Comparison of ENCODE assay signal across 18 mouse cellular contexts in genomic region chr6:53537530-53537929, GRCm38 (mm10).
DNase-seq lines count a peak whose midpoint lies in the region; ATAC-seq and TF ChIP-seq lines count a peak whose summit lies in the region.
"Had no signal": no experiment of that assay in that cellular context is flagged by ENCODE, and none has a peak within 500 bp of the region (broad histone marks: within the 10 kb centered on the region; RNA-seq: fewer than 3 reads in every experiment).

No protein-coding gene starts in this region.

- H3K36me3 ChIP-seq in heart, adult 2 months (ENCODE audit: control insufficient read depth, insufficient read depth, low read length), result no peaks in the 10 kb centered on the region
- H3K36me3 ChIP-seq in heart, embryonic 10.5 days, result no peaks in the 10 kb centered on the region
- H3K36me3 ChIP-seq in heart, embryonic 16.5 days (ENCODE audit: control insufficient read depth, insufficient read depth), result no peaks in the 10 kb centered on the region
- H3K36me3 ChIP-seq: embryonic facial prominence, embryonic 13.5 days; limb, embryonic 10.5 days; liver, embryonic 13.5 days; midbrain, embryonic 12.5 days had no signal

- H3K79me2 ChIP-seq in heart, adult 2 months (replicated peaks; ENCODE audit: control insufficient read depth, insufficient read depth, low read length), result no peaks in the 10 kb centered on the region

- ATAC-seq in heart, embryonic 16.5 days (replicated peaks; ENCODE audit: extremely low read depth, insufficient read depth, low FRiP score), result no peak
- ATAC-seq: forebrain, embryonic 14.5 days; intestine, embryonic 16.5 days had no signal

- H3K4me2 ChIP-seq in heart, embryonic 16.5 days (ENCODE audit: low read depth, low read length), result peak overlapping the region; percentile 4; the same call in 1 of the 2 replicates
- H3K4me2 ChIP-seq: embryonic facial prominence, embryonic 13.5 days; liver, embryonic 13.5 days; midbrain, embryonic 12.5 days had no signal

- peak in 1 of 2 experiments; percentile 40 for DNase-seq in heart, adult 2 months
- DNase-seq in heart, embryonic 10.5 days (ENCODE audit: low spot score), result no peak
- DNase-seq in adipocyte (ENCODE audit: low spot score), result peak; percentile 21
- DNase-seq in cerebellum, adult 9-11 months, result peak; percentile 86
- no peak for DNase-seq in adrenal gland, adult 18-20 months (ENCODE audit: low spot score in 2 of 2)
- DNase-seq in gastrocnemius, adult 2 months, result no peak
- no peak for DNase-seq in thymus, adult 18-20 months
- DNase-seq: adrenal gland, postnatal 25 days; gastrocnemius, postnatal 10 days; kidney, postnatal 10 days; liver, embryonic 13.5 days; thymus, postnatal 25 days had no signal

- H3K9ac ChIP-seq in heart, adult 2 months (ENCODE audit: low read depth, low read length), result no peak overlapping the region
- no peak overlapping the region for H3K9ac ChIP-seq in heart, embryonic 16.5 days (ENCODE audit: low read length)
- H3K9ac ChIP-seq: embryonic facial prominence, embryonic 13.5 days; liver, embryonic 13.5 days; midbrain, embryonic 12.5 days had no signal

- H3K4me1 ChIP-seq in heart, adult 2 months (ENCODE audit: control insufficient read depth, insufficient read depth, low read length), result no peaks in the 10 kb centered on the region
- no peaks in the 10 kb centered on the region for H3K4me1 ChIP-seq in heart, embryonic 10.5 days
- H3K4me1 ChIP-seq in heart, embryonic 16.5 days (ENCODE audit: control insufficient read depth, insufficient read depth, low read length), result peaks cover 7% of the 10 kb centered on the region
- H3K4me1 ChIP-seq: embryonic facial prominence, embryonic 13.5 days; limb, embryonic 10.5 days; liver, embryonic 13.5 days; midbrain, embryonic 12.5 days had no signal

- H3K27me3 ChIP-seq in heart, adult 2 months (ENCODE audit: control insufficient read depth, insufficient read depth, low read length), result no peaks in the 10 kb centered on the region
- H3K27me3 ChIP-seq in heart, embryonic 10.5 days (ENCODE audit: insufficient read depth, poor library complexity, severe bottlenecking), result no peaks in the 10 kb centered on the region
- H3K27me3 ChIP-seq in heart, embryonic 16.5 days (ENCODE audit: control insufficient read depth, insufficient read depth, low read length), result no peaks in the 10 kb centered on the region
- H3K27me3 ChIP-seq: embryonic facial prominence, embryonic 13.5 days; liver, embryonic 13.5 days; midbrain, embryonic 12.5 days had no signal

- TF ChIP-seq POLR2A in heart, adult 2 months (IDR thresholded peaks at IDR 0.05; ENCODE audit: insufficient read depth, low read depth, low read length), result no peak

- intact Hi-C loops in heart, adult 2 months (cut with DNase I), result no loop called here
- intact Hi-C loops in gastrocnemius, adult 2 months (cut with DNase I), result no loop called here

- no peak for TF ChIP-seq CTCF in heart, adult 2 months (IDR thresholded peaks at IDR 0.05)
- TF ChIP-seq CTCF in gastrocnemius, adult 2 months (IDR thresholded peaks at IDR 0.05), result no peak

- no peak overlapping the region for H3K4me3 ChIP-seq in heart, adult 2 months
- no peak overlapping the region for H3K4me3 ChIP-seq in heart, embryonic 10.5 days
- H3K4me3 ChIP-seq in heart, embryonic 16.5 days (ENCODE audit: low read length), result no peak overlapping the region
- no peak overlapping the region for H3K4me3 ChIP-seq in gastrocnemius, adult 2 months
- H3K4me3 ChIP-seq: embryonic facial prominence, embryonic 13.5 days; limb, embryonic 10.5 days; liver, embryonic 13.5 days; midbrain, embryonic 12.5 days had no signal

- TF ChIP-seq EP300 in heart, adult 2 months (IDR thresholded peaks at IDR 0.05; ENCODE audit: insufficient read depth, low read depth, low read length), result no peak

- no peaks in the 10 kb centered on the region for H3K9me3 ChIP-seq in heart, embryonic 10.5 days
- H3K9me3 ChIP-seq in heart, embryonic 16.5 days (replicated peaks; ENCODE audit: control insufficient read depth, low read length), result no peaks in the 10 kb centered on the region
- H3K9me3 ChIP-seq: embryonic facial prominence, embryonic 13.5 days; limb, embryonic 10.5 days; liver, embryonic 13.5 days; midbrain, embryonic 12.5 days had no signal

- 71% methylated on average over 4 of the region's 4 CpGs for WGBS in heart, adult 2 months
- WGBS in heart, embryonic 10.5 days, result 88% methylated on average over 4 of the region's 4 CpGs
- 74% methylated on average over 4 of the region's 4 CpGs for WGBS in heart, embryonic 16.5 days

- peak overlapping the region; percentile 16; the same call in 1 of the 2 replicates for H3K27ac ChIP-seq in heart, adult 2 months
- no peak overlapping the region for H3K27ac ChIP-seq in heart, embryonic 10.5 days
- peak overlapping the region; percentile 70 for H3K27ac ChIP-seq in heart, embryonic 16.5 days (ENCODE audit: low read length)
- no peak overlapping the region for H3K27ac ChIP-seq in gastrocnemius, adult 2 months
- H3K27ac ChIP-seq: embryonic facial prominence, embryonic 13.5 days; limb, embryonic 10.5 days; liver, embryonic 13.5 days; midbrain, embryonic 12.5 days had no signal

Comparison
In these comparisons a context has a peak if more than half of its experiments do, and no peak if none do; other contexts are left out.
1. H3K27ac ChIP-seq: peak in heart, adult 2 months (single experiment) and heart, embryonic 16.5 days (single experiment); none in heart, embryonic 10.5 days (single experiment) and gastrocnemius, adult 2 months (single experiment).
2. DNase-seq: peak in adipocyte (single experiment) and cerebellum, adult 9-11 months (single experiment); none in heart, embryonic 10.5 days (single experiment), adrenal gland, adult 18-20 months (0 of 2), gastrocnemius, adult 2 months (single experiment) and thymus, adult 18-20 months (0 of 2).